Mouse (Mus musculus): ENCODE data around the gene Gm12184. TPM values are rescaled to one million over a fixed set of nuclear protein-coding genes. Genes with fewer than 3 reads are reported as not detected.
"Not testable (repeated sequence)": the region's sequence is repeated elsewhere in the genome, so short reads cannot be mapped to it uniquely, and the experiment has no call there.

The Gm12184 gene
- polyA plus RNA-seq, 2 experiments from 2014 or later = 0.92 to 4.1 TPM

DNA sequence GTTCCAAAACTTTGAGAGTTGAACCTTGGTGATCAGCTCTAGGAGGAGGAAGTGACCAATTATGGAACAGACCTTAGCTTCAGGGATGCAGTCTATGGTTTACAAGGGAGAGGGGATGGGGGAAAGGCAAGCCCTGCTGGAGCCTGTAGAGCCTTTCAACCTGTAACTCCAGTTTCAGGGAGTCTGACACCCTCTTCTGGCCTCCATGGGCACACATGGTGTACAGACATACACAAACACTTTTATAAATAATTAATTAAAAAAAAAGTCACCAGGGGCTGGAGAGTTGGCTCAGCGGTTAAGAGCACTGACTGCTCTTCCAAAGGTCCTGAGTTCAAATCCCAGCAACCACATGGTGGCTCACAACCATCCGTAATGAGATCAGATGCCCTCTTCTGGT is 19.9 kb upstream of the Gm12184 start:
- ATAC-seq = not testable (repeated sequence)

GRCm38 (mm10) chr11:48845244-48845815 is 18.9 kb upstream of the Gm12184 start:
- ATAC-seq = no peak

DNA sequence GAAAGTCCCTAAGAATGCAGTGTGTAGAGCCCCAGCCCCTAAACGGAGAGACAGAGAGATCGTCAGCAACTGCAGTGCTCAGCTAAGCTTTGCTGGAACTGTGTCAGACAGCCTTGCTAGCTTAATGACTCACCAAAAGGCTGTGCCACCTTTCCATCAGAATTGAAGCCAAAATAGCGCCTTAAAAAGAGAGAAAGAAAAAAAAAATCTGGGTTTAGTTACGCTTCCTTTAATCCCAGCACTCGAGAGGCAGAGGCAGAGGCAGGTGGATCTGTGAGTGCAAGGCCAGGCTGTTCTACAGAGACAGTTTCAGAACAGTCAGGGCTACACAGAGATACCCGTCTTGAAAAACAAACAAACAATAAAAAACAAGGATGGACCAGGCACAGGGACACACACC is 17.9 kb upstream of the Gm12184 start:
- no peak for ATAC-seq

- no peak for ATAC-seq
Measured at GRCm38 (mm10) chr11:48843202-48843601, 16.7 kb upstream of the Gm12184 start.

- ATAC-seq = peak; percentile 32
Measured at GRCm38 (mm10) chr11:48842378-48842792, 15.9 kb upstream of the Gm12184 start.

GRCm38 (mm10) chr11:48841213-48841612 is 14.8 kb upstream of the Gm12184 start:
- no peak for ATAC-seq

- no peak for ATAC-seq
Measured at GRCm38 (mm10) chr11:48840805-48841204, 14.3 kb upstream of the Gm12184 start.

DNA sequence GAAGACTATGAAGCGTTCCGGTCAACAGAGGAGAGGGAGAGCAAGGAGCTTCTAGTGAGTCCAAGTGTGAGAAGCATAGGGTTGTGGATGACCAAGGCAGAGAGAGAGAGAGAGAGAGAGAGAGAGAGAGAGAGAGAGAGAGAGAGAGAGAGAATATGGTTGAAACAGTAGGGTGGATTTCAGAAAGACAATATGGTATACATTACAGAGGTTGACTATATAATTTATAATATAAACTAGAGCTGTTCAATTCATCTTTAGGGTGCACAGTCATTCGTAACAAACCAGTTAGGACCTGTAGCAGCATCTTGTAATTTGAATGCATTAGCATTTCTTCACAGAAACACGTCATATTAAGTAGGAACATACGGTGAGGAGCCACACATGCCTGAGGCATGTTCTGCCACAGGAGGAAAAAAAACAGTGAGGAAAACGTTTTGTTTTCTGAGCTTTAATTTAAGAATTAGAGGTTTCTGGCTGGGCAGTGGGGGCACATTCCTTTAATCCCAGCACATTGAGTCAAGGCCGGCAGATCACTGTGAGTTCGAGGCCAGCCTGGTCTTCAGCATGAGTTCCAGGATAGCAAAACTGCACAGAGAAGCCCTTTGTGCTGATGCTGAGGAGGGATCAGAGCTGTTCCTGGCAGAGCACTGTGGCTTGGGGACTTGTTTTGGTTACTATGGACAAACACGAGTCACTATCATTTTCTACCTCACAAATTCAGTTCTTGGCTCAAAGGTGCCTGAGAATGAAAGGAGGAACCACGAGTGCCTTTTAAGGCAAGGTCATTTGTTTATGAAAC is 12.6 kb upstream of the Gm12184 start:
- ATAC-seq = no peak

GRCm38 (mm10) chr11:48838181-48838797 is 11.8 kb upstream of the Gm12184 start:
- peak; percentile 19 for ATAC-seq

- ATAC-seq = peak; percentile 40
Measured at GRCm38 (mm10) chr11:48837310-48838180, 11.1 kb upstream of the Gm12184 start.

GRCm38 (mm10) chr11:48836990-48837309 is 10.5 kb upstream of the Gm12184 start:
- ATAC-seq = no peak

GRCm38 (mm10) chr11:48835923-48836322 is 9.5 kb upstream of the Gm12184 start:
- no peak for ATAC-seq

- peak; percentile 73 for ATAC-seq
Measured at GRCm38 (mm10) chr11:48833731-48834639, 7.5 kb upstream of the Gm12184 start.

DNA sequence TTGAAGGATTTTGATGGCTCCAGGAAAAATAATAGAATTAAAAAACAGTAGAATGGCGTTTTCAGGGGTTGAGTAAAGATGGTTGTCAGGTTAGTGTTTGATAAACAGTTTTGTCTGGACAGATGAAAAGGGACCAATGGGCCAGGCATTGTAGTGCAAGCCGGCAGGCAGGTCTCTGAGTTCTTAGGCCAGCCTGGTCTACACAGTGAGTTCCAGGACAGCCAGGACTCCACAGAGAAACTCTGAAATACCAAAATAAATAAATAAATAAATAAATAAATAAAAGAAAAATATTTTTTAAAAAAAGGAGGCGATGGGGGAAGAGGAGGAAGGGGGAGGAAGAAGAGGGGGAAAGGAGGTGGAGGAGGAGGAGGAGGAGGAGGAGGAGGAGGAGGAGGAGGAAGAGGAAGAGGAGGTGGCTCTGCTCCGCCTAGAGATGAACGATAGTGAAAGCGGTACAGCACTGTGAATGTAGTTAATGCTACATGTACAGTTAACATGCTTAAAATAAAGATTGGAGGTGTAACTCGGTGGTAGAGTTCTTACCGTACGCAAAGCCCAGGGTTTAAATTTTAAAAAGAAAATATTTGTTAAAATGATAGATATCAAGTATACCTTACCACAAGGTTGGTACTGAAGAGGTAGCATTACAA is 6.7 kb upstream of the Gm12184 start:
- peak; percentile 21 for ATAC-seq

DNA sequence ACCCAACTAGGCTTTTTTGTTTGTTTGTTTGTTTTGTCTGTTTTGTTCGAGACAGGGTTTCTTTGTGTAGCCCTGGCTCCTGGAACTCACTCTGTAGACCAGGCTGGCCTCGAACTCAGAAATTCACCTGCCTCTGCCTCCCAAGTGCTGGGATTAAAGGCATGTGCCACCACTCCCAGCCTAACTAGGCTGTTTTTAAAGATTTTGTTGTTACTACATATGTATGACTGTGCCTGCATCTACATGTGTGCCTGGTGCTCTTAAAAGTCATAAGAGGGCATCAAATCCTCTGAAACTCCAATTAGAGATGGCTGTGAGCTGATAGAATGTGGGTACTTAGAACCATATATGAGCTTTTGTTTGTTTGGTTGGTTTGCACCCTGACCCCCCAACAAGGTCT is 4.8 kb upstream of the Gm12184 start:
- no peak for ATAC-seq

GRCm38 (mm10) chr11:48830279-48830678 is 3.8 kb upstream of the Gm12184 start:
- ATAC-seq = no peak

DNA sequence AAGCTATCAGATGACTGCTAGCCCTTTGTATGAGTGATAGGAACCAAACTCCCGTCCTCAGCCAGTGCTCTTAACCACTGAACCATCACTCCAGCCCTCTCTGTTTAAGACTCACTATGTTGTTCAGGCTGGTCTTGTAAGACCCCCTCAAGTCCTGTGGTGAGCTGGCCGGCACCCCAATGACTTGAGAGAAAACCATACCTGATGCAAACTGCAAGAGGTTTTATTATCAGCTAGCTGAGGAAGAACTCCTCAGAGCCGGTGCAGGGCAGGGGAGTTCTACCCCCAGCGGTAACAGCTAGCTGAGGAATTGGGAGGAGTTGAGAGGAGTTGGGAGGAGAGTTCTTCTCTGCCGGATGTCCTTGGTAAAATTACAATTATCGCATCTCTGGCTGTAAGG is 1.5 kb upstream of the Gm12184 start:
- no peak for ATAC-seq

DNA sequence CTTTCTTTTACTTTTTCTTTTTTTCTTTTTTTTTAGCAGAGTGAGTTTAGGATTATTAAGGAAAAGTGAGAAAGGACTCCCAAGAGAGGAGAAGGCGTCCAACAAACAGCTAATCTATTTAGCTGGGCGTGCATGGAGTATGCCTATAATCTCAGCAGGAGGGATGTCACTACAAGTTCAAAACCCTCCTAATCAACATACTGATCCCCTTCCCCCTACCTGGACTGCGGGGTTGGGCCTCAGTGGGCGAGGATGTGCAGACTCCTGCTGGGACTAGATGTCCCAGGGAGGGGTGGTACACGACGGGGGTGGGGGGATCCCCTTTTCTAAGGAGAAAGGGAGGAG is 269 bp upstream of the Gm12184 start:
- ATAC-seq = peak; percentile 13

DNA sequence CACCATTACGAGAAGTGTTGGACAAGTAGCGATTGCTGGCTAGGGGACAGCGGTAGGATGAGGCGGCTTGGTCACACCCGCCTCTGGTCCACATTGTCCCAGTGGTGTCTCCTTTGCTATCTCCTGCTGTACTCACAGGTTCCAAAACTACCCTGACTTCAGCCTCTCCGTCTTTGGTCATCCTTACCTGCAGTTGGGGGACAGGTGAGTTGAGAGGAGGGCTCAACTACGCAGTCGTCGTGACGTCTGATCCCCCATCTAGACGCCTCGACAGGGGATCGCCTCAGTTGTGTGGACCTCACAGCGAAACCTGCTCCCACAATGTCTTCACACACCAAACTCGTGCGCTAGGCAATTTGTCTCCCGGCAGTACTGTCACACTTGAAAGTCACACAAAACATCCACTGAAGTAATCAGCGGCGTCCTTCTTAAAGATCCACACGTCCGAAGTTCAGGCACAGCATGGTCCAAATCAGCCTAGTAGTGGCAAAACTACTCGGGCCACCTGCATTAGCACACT is 2.1 kb downstream of the Gm12184 start:
- no peak for ATAC-seq

- peak; percentile 75 for ATAC-seq
Measured at GRCm38 (mm10) chr11:48823536-48823972, 2.9 kb downstream of the Gm12184 start.

Measured in CD4-positive, CD25-positive, alpha-beta regulatory T cell, adult 4 months (primary cell).